Mouse (Mus musculus) embryonic stem cell, embryonic (primary cell): ENCODE measurements around the gene Gm11037.

Experiments used
- CTCF ChIA-PET, 4 experiments: fragments of 300-600 bp in 2 of 4; fragments of 350-600 bp in 2 of 4; sonication (Branson Sonifier 250); formaldehyde crosslinking; loops; one replicate each; lab custom pipeline; 2022; ENCODE audit warnings: inconsistent platforms in 2 of 4; lab: Charles Lee
- POLR2A ChIA-PET, 4 experiments: fragments of 300-600 bp in 2 of 4; fragments of 350-600 bp in 2 of 4; sonication (Branson Sonifier 250); formaldehyde crosslinking; loops; one replicate each; lab custom pipeline; 2022; ENCODE audit warnings: antibody characterized with exemption in 4 of 4, inconsistent platforms in 1 of 4; lab: Charles Lee

Gm11037 gene

GRCm38 (mm10) chr2:131159938-131160581 lies 26.8 kb downstream of the Gm11037 start, which contains the start of gene 1700037H04Rik:
1700037H04Rik (minus strand) TSS chr2:131160081.
- CTCF ChIA-PET: interaction anchor here in 3 of 4 experiments (0.6 to 1.7 kb wide), 19 partner anchors 9 to 105 kb away, joined by 3 to 14 read pairs (median 4); partner anchors contain the start of genes Cdc25b (in 2 of the 3), Spef1 (in 2 of the 3), Ap5s1 (in 1 of the 3) and Pank2 (in 1 of the 3)
- POLR2A ChIA-PET: interaction anchor here (0.5 to 5.0 kb wide), 72 partner anchors 8 to 597 kb away, joined by 3 to 95 read pairs (median 5); partner anchors contain the start of genes Cdc25b (in 4 of the 4), Spef1 (in 4 of the 4), Pank2 (in 3 of the 4) and Cenpb (in 2 of the 4)

GRCm38 (mm10) chr2:131160671-131161111 lies 27.4 kb downstream of the Gm11037 start:
- POLR2A ChIA-PET: interaction anchor here (0.5 to 5.0 kb wide), 60 partner anchors 8 to 597 kb away, joined by 3 to 95 read pairs (median 8); partner anchors contain the start of genes Cdc25b (in 3 of the 4), Pank2 (in 3 of the 4), Spef1 (in 3 of the 4) and Cenpb (in 2 of the 4)
- CTCF ChIA-PET: interaction anchor here in 3 of 4 experiments (0.7 to 1.7 kb wide), 15 partner anchors 8 to 104 kb away, joined by 3 to 14 read pairs (median 4); partner anchors contain the start of genes Cdc25b (in 1 of the 3), Pank2 (in 1 of the 3) and Spef1 (in 1 of the 3)

GRCm38 (mm10) chr2:131163924-131164323 lies 30.6 kb downstream of the Gm11037 start:
- CTCF ChIA-PET: interaction anchor here in 1 of 4 experiments (0.6 kb wide), 1 partner anchor 46 kb away, joined by 3 read pairs; no protein-coding TSS in a partner anchor
- POLR2A ChIA-PET: interaction anchor here in 2 of 4 experiments (0.9 to 1.0 kb wide), 2 partner anchors 9 kb away, joined by 3 read pairs; no protein-coding TSS in a partner anchor

- ChIA-PET POLR2A (interaction anchor here in 1 of 4 experiments (1.9 kb wide), 1 partner anchor 12 kb away, joined by 7 read pairs; no protein-coding TSS in a partner anchor), CTCF (interaction anchor here in 1 of 4 experiments (0.6 kb wide), 1 partner anchor 128 kb away, joined by 3 read pairs; no protein-coding TSS in a partner anchor)
Measured at GRCm38 (mm10) chr2:131166172-131166571, 32.9 kb downstream of the Gm11037 start.

GRCm38 (mm10) chr2:131167984-131168383 lies 34.7 kb downstream of the Gm11037 start:
- POLR2A ChIA-PET: interaction anchor here (0.9 to 5.7 kb wide), 9 partner anchors 7 to 37 kb away, joined by 3 to 95 read pairs (median 6); partner anchors contain the start of genes 1700037H04Rik (in 4 of the 4), Cdc25b (in 1 of the 4) and Spef1 (in 1 of the 4)
- CTCF ChIA-PET: interaction anchor here in 3 of 4 experiments (0.6 to 2.0 kb wide), 4 partner anchors 32 to 1410 kb away, joined by 4 to 6 read pairs (median 4); no protein-coding TSS in a partner anchor

GRCm38 (mm10) chr2:131168914-131169313 lies 35.6 kb downstream of the Gm11037 start:
- ChIA-PET CTCF (interaction anchor here in 2 of 4 experiments (1.0 to 2.0 kb wide), 3 partner anchors 9 to 41 kb away, joined by 3 to 6 read pairs (median 4); partner anchors contain the start of gene 1700037H04Rik (in 1 of the 2)), POLR2A (interaction anchor here (0.5 to 5.7 kb wide), 18 partner anchors 8 to 335 kb away, joined by 3 to 95 read pairs (median 5); partner anchors contain the start of genes 1700037H04Rik (in 4 of the 4), Cenpb (in 2 of the 4), Cdc25b (in 1 of the 4) and Spef1 (in 1 of the 4))

GRCm38 (mm10) chr2:131170936-131171335 lies 37.6 kb downstream of the Gm11037 start:
- ChIA-PET CTCF (interaction anchor here (0.8 to 3.0 kb wide), 15 partner anchors 8 to 374 kb away, joined by 3 to 16 read pairs (median 5); partner anchors contain the start of genes Cenpb (in 2 of the 4), 1700037H04Rik (in 1 of the 4), Cdc25b (in 1 of the 4) and Spef1 (in 1 of the 4)), POLR2A (interaction anchor here (0.6 to 8.3 kb wide), 31 partner anchors 8 to 859 kb away, joined by 3 to 95 read pairs (median 7); partner anchors contain the start of genes 1700037H04Rik (in 4 of the 4), Cdc25b (in 3 of the 4), Spef1 (in 3 of the 4) and Cenpb (in 2 of the 4))

GRCm38 (mm10) chr2:131171401-131172104 lies 38.3 kb downstream of the Gm11037 start:
- POLR2A ChIA-PET: interaction anchor here (0.5 to 8.3 kb wide), 41 partner anchors 8 to 858 kb away, joined by 3 to 95 read pairs (median 5); partner anchors contain the start of genes 1700037H04Rik (in 4 of the 4), Cdc25b (in 3 of the 4), Spef1 (in 3 of the 4) and Cenpb (in 2 of the 4)
- CTCF ChIA-PET: interaction anchor here (1.0 to 3.0 kb wide), 15 partner anchors 8 to 374 kb away, joined by 3 to 16 read pairs (median 5); partner anchors contain the start of genes 1700037H04Rik (in 1 of the 4), Cdc25b (in 1 of the 4), Cenpb (in 1 of the 4) and Spef1 (in 1 of the 4)

- CTCF ChIA-PET: interaction anchor here in 3 of 4 experiments (0.5 to 3.0 kb wide), 9 partner anchors 12 to 373 kb away, joined by 3 to 16 read pairs (median 6); partner anchors contain the start of genes 1700037H04Rik (in 1 of the 3), Cdc25b (in 1 of the 3) and Spef1 (in 1 of the 3)
- POLR2A ChIA-PET: interaction anchor here (0.5 to 8.3 kb wide), 28 partner anchors 9 to 576 kb away, joined by 3 to 95 read pairs (median 4); partner anchors contain the start of genes 1700037H04Rik (in 3 of the 4), Cdc25b (in 2 of the 4), Pank2 (in 2 of the 4) and Spef1 (in 2 of the 4)
Measured at GRCm38 (mm10) chr2:131172322-131172721, 39.0 kb downstream of the Gm11037 start.

GRCm38 (mm10) chr2:131174700-131175099 lies 41.4 kb downstream of the Gm11037 start:
- ChIA-PET POLR2A (interaction anchor here (0.7 to 8.3 kb wide), 30 partner anchors 11 to 220 kb away, joined by 3 to 53 read pairs (median 4); partner anchors contain the start of genes 1700037H04Rik (in 3 of the 4), Cdc25b (in 3 of the 4), Spef1 (in 3 of the 4) and Mavs (in 2 of the 4)), CTCF (interaction anchor here in 3 of 4 experiments (0.7 to 2.1 kb wide), 4 partner anchors 11 to 269 kb away, joined by 3 to 7 read pairs (median 4); partner anchors contain the start of genes 4930402H24Rik (in 1 of the 3) and Atrn (in 1 of the 3))

GRCm38 (mm10) chr2:131175286-131175944 lies 42.1 kb downstream of the Gm11037 start:
- CTCF ChIA-PET: interaction anchor here in 3 of 4 experiments (0.7 to 2.1 kb wide), 4 partner anchors 11 to 269 kb away, joined by 3 to 7 read pairs (median 4); partner anchors contain the start of genes 4930402H24Rik (in 1 of the 3) and Atrn (in 1 of the 3)
- POLR2A ChIA-PET: interaction anchor here (0.7 to 8.3 kb wide), 33 partner anchors 11 to 220 kb away, joined by 3 to 53 read pairs (median 4); partner anchors contain the start of genes 1700037H04Rik (in 3 of the 4), Cdc25b (in 3 of the 4), Spef1 (in 3 of the 4) and Mavs (in 2 of the 4)

- CTCF ChIA-PET: interaction anchor here in 2 of 4 experiments (1.9 to 4.1 kb wide), 4 partner anchors 11 to 34 kb away, joined by 4 to 12 read pairs (median 9); partner anchors contain the start of genes Cdc25b (in 1 of the 2) and Spef1 (in 1 of the 2)
- POLR2A ChIA-PET: interaction anchor here in 3 of 4 experiments (0.6 to 8.3 kb wide), 27 partner anchors 10 to 1568 kb away, joined by 3 to 53 read pairs (median 4); partner anchors contain the start of genes 1700037H04Rik (in 3 of the 3), Cdc25b (in 2 of the 3), Spef1 (in 2 of the 3) and Ap5s1 (in 1 of the 3)
Measured at GRCm38 (mm10) chr2:131175945-131176309, 42.6 kb downstream of the Gm11037 start.

- ChIA-PET CTCF (interaction anchor here in 2 of 4 experiments (1.9 to 4.1 kb wide), 3 partner anchors 10 to 33 kb away, joined by 4 to 12 read pairs (median 11); partner anchors contain the start of genes Cdc25b (in 1 of the 2) and Spef1 (in 1 of the 2)), POLR2A (interaction anchor here in 3 of 4 experiments (0.6 to 8.3 kb wide), 17 partner anchors 10 to 1569 kb away, joined by 3 to 53 read pairs (median 4); partner anchors contain the start of genes 1700037H04Rik (in 2 of the 3), Cdc25b (in 2 of the 3), Spef1 (in 2 of the 3) and Ap5s1 (in 1 of the 3))
Measured at GRCm38 (mm10) chr2:131176491-131176890, 43.2 kb downstream of the Gm11037 start.

- CTCF ChIA-PET: interaction anchor here in 2 of 4 experiments (1.4 to 4.1 kb wide), 3 partner anchors 9 to 32 kb away, joined by 3 to 12 read pairs (median 11); partner anchors contain the start of genes 1700037H04Rik (in 1 of the 2), Cdc25b (in 1 of the 2) and Spef1 (in 1 of the 2)
Measured at GRCm38 (mm10) chr2:131177932-131178331, 44.6 kb downstream of the Gm11037 start.

More at GRCm38 (mm10) chr2:131177932-131178331, 44.6 kb downstream of the Gm11037 start:
- POLR2A ChIA-PET: interaction anchor here in 3 of 4 experiments (0.7 to 8.3 kb wide), 14 partner anchors 8 to 123 kb away, joined by 3 to 53 read pairs (median 5); partner anchors contain the start of genes 1700037H04Rik (in 3 of the 3), Cdc25b (in 3 of the 3), Spef1 (in 3 of the 3) and Pank2 (in 1 of the 3)
